Mouse (Mus musculus) liver, embryonic 12.5 days (tissue): ENCODE data around the gene Ndufs1. TPM values are rescaled to one million over a fixed set of nuclear protein-coding genes. Genes with fewer than 3 reads are reported as not detected.

Experiments used
- microRNA-seq: library from miRNA; unstranded; fragments of <30 nt; microRNA quantifications from one replicate; pipeline ENCODE4, GENCODE M21; 2017
- polyA plus RNA-seq: library from polyadenylated mRNA; unstranded; fragments of >200 nt; fragmentation: Nextera tagmentation; extraction: Ambion mirVana; gene quantifications from 2 replicates; pipeline ENCODE4 v1.2.1, GENCODE M21; 2016

Ndufs1 gene
- polyA plus RNA-seq, 1 experiment from 2014 or later, result 133 TPM

Small RNA genes within 50 kb of the gene (microRNA-seq; reads per million reads assigned to microRNA genes)
- gene Gm24557 (not detected), gene Gm27512 (not detected)

Other genes starting within 250 kb of the Ndufs1 start
- 7.1 and 7.2 TPM in 2 replicates for gene Ino80d, start 62.2 kb downstream of the Ndufs1 start, polyA plus RNA-seq
- gene Eef1b2, start within 50 bp of the Ndufs1 start, polyA plus RNA-seq, result 388 and 395 TPM in 2 replicates
- 0.08 TPM in 1 of 2 replicates, not detected in the other for gene Gpr1, start 37.7 kb upstream of the Ndufs1 start, polyA plus RNA-seq
- 1.6 and 1.7 TPM in 2 replicates for gene Zdbf2, start 96.4 kb upstream of the Ndufs1 start, polyA plus RNA-seq